Mouse (Mus musculus) kidney, postnatal 36 days (tissue): ENCODE measurements around the gene Asb13.

Experiments used
- DNase-seq, 2 experiments: peaks; one replicate each; pipeline ENCODE4 v3.0.0; 2021 to 2022; ENCODE audit warnings: mixed read lengths in 2 of 2

Gene Asb13

DNA sequence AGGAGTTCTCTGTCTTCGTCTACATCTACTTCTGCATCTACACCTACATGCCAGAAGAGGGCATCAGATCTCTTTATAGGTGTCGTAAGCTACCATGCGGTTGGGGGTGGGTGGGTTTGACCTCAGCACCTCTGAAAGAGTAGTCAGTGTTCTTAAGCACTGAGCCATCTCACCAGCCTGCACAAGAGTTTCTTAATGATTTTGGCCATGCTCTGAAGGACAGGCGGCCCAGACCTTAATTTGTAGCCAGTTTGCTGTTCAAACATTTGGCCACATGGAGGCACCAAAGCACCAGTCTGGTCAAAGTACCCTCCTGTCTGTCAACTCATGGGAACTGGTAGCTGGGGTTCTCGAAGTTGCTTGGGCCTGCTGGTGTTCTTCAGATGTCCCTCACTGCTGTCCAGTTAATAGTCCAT, 31.5 kb downstream of the Asb13 start:
- DNase-seq, result peak; percentile 78 to 87

- no peak for DNase-seq
These were observed 33.5 kb downstream of the Asb13 start for GRCm38 (mm10) chr13:3667288-3667873.

GRCm38 (mm10) chr13:3668068-3668467, 34.2 kb downstream of the Asb13 start:
- DNase-seq, result no peak

DNA sequence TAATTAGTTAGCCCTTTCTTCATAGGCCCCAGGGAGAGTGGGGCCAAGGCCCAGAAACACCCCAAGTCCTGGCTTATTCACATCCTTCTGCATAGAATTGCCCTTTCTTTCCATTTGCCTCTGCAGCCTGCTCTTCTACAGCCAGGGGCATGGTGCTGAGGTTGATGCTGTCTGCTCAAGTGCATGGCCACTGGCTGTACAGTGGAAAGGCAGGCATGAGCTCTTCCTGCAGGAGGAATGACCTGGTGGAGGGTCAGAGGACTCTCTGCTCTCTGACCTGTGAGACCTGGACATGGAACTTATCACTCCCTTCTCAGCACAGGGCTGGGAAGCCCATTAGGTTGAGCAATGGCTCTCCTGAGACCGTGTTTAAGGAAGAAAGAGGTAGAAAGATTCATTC, 35.8 kb downstream of the Asb13 start:
- no peak for DNase-seq

DNA sequence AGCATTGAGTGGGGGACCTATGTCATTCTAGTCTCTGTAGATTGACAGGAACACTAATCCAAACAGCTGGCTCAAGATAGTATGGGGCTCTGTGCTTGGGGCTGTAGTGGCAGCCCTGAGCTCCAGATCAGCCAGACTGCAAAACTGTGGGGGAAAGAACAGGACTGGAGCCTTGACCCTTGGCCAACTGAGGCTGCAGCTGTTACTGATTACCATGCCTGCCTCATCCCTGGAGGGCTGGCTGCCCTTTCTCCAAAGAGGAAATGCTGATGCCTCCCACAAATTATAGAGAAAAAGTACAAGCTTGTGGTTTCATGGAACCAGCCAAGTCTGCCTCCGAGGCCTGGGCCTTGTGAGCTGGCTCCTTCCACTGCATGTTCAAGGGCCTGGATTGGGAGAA, 36.2 kb downstream of the Asb13 start:
- peak; percentile 81 to 87 for DNase-seq

- DNase-seq, result no peak
These were observed 39.3 kb downstream of the Asb13 start for GRCm38 (mm10) chr13:3673151-3673550.

DNA sequence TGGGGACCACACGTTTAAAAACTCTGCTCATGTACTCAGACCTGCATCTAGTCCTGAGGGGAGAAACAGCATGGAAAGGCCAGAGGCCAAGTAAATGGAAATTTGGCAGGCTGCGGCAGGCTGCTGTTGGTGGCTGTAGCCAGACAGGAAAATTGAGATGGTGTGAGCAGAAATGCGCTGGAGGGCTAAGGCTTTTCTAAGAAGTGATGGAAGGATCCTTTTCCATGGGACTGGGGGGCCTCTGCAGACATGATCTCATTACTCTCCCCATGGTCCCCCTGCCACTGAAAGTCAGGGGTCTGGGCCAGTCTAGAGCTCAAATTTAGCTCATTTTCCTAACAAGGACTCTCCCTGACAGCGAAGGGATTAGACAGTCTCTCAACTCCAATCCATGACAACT, 39.8 kb downstream of the Asb13 start:
- DNase-seq, result no peak

DNA sequence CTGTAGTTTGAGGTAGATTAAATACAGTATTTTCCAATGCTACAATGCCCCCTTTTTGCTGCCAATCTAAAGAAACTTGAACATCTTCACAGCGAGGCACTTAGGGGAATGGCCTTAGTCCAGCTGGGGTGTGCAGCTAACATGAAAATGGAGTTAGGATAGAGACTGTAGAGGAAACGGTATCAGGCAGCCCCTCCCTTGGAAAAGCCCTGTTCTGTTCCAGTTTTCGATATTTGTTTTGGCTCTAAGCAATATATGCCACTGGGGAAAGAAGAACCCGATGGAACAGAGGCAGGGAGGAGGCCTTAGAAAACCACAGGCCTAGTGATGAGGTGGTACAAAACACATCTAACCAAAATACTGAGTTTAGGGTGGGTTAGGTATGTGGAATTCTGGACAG, 42.0 kb downstream of the Asb13 start:
- no peak for DNase-seq

DNA sequence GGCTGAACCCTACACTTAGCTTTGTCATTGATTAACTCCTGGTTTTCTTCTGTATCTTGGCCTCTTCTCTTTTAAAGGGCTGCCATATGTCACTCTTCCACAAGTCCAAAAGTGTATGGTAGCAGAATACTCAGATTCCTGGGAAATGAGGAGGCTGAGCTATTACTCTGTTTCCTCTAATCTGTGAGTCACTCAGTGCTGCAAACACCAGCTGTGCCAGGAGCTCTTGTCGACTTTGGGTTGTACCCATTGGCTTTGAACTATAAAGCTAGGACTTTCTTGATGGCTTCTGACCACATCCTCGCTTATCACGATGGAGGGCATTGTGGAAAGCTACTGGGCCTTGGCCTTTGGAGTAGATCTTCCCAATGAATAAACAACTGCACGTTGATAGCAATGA, 45.3 kb downstream of the Asb13 start:
- no peak for DNase-seq

DNA sequence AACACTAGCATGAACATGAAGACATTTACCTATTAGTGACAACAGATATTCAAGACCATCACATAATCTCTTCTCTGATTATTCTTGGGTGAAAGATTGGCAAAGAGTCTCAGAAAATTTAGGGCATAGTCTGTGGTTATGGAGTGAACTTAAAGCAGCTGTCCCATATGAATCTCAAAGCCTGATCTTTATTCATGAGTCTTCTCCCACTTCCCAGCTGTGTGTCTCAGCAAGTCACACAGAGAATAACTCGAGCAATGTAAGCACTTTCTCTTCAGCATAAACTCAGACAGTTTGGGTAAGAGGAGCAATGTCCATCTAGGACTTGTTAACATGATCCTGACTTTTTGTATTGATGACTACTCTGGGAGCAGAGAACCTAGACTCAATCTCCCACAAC, 52.5 kb downstream of the Asb13 start:
- DNase-seq, result no peak

DNA sequence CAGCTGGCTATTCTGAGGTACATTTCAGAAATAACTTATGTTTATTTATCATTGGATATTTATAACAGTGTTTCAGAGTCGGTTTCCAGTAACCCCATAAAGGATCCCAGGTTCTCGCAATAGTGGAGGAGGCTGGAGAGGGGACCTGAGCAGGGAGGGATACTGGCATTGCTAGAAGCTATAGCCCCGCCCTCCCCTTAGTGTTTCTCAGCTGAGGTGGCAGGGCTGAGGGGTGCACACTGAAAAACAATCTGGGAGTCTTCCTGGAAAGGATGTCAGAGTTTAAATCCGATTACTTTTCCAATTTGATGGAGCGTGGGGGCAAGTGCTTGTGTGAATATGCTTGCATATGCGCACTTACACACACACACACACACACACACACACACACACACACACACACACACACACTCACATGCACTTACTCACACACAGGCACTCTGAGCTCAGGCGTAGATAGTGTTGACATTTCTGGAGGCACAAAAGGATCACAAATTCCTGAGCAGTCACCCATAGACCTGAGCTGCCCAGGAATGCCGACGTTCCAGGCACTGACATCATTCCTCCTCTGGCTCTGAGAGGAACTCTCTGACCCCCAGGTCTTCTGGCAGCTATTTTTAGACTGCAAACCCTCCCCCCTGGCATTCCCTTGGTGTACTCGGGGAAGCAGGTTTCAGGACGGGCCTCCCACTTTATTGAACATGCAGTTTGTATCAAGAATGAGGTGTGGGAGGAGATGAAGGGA, 60.9 kb downstream of the Asb13 start:
- peak; percentile 75 to 88 for DNase-seq

GRCm38 (mm10) chr13:3696977-3697735, 63.3 kb downstream of the Asb13 start:
- DNase-seq, result no peak

DNA sequence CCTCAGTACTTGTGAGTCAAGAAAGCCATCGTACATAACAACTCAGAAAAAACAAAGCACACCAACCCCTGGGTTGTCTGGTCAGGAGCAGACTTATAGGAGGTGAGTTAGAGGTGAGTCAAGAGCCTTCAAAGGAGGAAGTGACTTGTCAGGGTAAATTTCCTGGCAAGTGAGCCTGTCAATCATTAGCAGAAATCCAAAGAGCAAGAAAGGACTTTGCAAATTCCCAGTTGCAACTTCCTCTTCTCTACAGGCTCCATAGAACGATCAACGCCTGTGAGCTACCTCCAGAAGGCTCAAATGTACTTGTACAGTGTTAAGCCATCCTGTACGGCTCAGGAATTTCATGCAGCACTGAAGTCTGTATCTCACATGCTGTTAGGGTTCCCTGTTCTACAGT, 66.9 kb downstream of the Asb13 start:
- peak; percentile 48 to 69 for DNase-seq
